Mouse (Mus musculus) cerebellum, adult 2 months (tissue): ENCODE measurements at regions not wholly inside any gene's neighbourhood (a gene's known extent, or its start where the extent isn't known, plus 50 kb on each side); places are given as distances from the start of the nearest gene placed in this dataset.

Experiments used
- DNase-seq, 2 experiments: peaks; one replicate each; pipeline ENCODE4 v3.0.0; 2021
- H3K27ac ChIP-seq: fragments of 200-500 bp; 2 replicates; pipeline ENCODE4 v1.5.1; 2012; ENCODE audit warnings: low read length, control low read depth, inconsistent platforms; ENCODE audit not compliant: insufficient read depth
- H3K27me3 ChIP-seq: fragments of 200-500 bp; 2 replicates; pipeline ENCODE4 v1.6.1; 2012; ENCODE audit warnings: inconsistent platforms, mild to moderate bottlenecking, low read length, moderate library complexity; ENCODE audit not compliant: control insufficient read depth, insufficient read depth
- H3K4me1 ChIP-seq: fragments of 200-500 bp; 2 replicates; pipeline ENCODE4 v1.6.1; 2011; ENCODE audit warnings: low read length; ENCODE audit not compliant: control insufficient read depth, insufficient read depth
- H3K4me3 ChIP-seq: fragments of 200-500 bp; replicated peaks from 2 replicates; pipeline ENCODE3; 2011; ENCODE audit warnings: mild to moderate bottlenecking, low read depth, low read length, control low read depth; ENCODE audit not compliant: insufficient read depth
- CTCF ChIP-seq: fragments of 200-500 bp; IDR thresholded peaks from 2 replicates; pipeline ENCODE4 v1.5.1; 2011; ENCODE audit warnings: low read depth, mild to moderate bottlenecking, control low read depth, low read length, moderate library complexity, borderline replicate concordance; ENCODE audit not compliant: insufficient read depth
- POLR2A ChIP-seq: fragments of 200-500 bp; IDR thresholded peaks from 2 replicates; pipeline ENCODE4 v1.6.1; 2011; ENCODE audit warnings: low read length, control low read depth, borderline replicate concordance; ENCODE audit not compliant: insufficient read depth
- WGBS: fragments of 180-500 bp; shearing (Covaris S2); methylation state at CpG from one replicate; pipeline ENCODE4 v1.1.7; 2018; 5-methylcytosine and 5-hydroxymethylcytosine counted together

- Histone ChIP-seq H3K4me1 (no peaks in the 10 kb centered on the region), H3K27ac (no peak overlapping the region), H3K27me3 (no peaks in the 10 kb centered on the region; the same call in 1 of the 2 replicates), H3K4me3 (no peak overlapping the region)
- TF ChIP-seq POLR2A (no peak), CTCF (no peak)
- no peak for DNase-seq
- WGBS: 70% methylated on average over 4 of the region's 4 CpGs
These were observed 435.3 kb upstream of the Mki67 start for GRCm38 (mm10) chr7:136151301-136151930.

- TF ChIP-seq POLR2A: no peak
- 0 out of 2 replicates have a peak, but pooled peaks have one; percentile 1 for TF ChIP-seq CTCF
- Histone ChIP-seq H3K4me1 (no peaks in the 10 kb centered on the region), H3K27ac (no peak overlapping the region), H3K27me3 (no peaks in the 10 kb centered on the region; the same call in 1 of the 2 replicates), H3K4me3 (no peak overlapping the region)
- WGBS: 30% methylated on average over 5 of the region's 5 CpGs
- DNase-seq: peak; percentile 16
These were observed 436.3 kb upstream of the Mki67 start for GRCm38 (mm10) chr7:136152470-136152869.

- no peak overlapping the region for H3K27ac ChIP-seq
- 71% methylated on average over 3 of the region's 3 CpGs for WGBS
- no peaks in the 10 kb centered on the region; the same call in 1 of the 2 replicates for H3K27me3 ChIP-seq
- DNase-seq: no peak
- TF ChIP-seq CTCF (no peak), POLR2A (no peak)
- no peaks in the 10 kb centered on the region for H3K4me1 ChIP-seq
- H3K4me3 ChIP-seq: no peak overlapping the region
These were observed 437.5 kb upstream of the Mki67 start for GRCm38 (mm10) chr7:136153621-136154020.

GRCm38 (mm10) chr7:136159136-136159535 lies 443.0 kb upstream of the Mki67 start:
- WGBS: 40% methylated on average over 4 of the region's 4 CpGs
- H3K27me3 ChIP-seq: no peaks in the 10 kb centered on the region
- TF ChIP-seq CTCF (no peak), POLR2A (no peak)
- no peak overlapping the region for H3K4me3 ChIP-seq
- DNase-seq: no peak
- H3K4me1 ChIP-seq: no peaks in the 10 kb centered on the region
- no peak overlapping the region for H3K27ac ChIP-seq

GRCm38 (mm10) chr7:136161526-136161925 lies 445.4 kb upstream of the Mki67 start:
- Histone ChIP-seq H3K27ac (no peak overlapping the region), H3K4me1 (no peaks in the 10 kb centered on the region), H3K4me3 (no peak overlapping the region), H3K27me3 (no peaks in the 10 kb centered on the region)
- no peak for DNase-seq
- 55% methylated on average over 2 of the region's 2 CpGs for WGBS
- no peak for TF ChIP-seq POLR2A
- TF ChIP-seq CTCF: no peak

GRCm38 (mm10) chr7:136164834-136165233 lies 448.7 kb upstream of the Mki67 start:
- Histone ChIP-seq H3K27me3 (no peaks in the 10 kb centered on the region), H3K27ac (no peak overlapping the region), H3K4me1 (no peaks in the 10 kb centered on the region), H3K4me3 (no peak overlapping the region)
- 93% methylated on average over 5 of the region's 5 CpGs for WGBS
- TF ChIP-seq POLR2A (no peak), CTCF (no peak)
- no peak for DNase-seq

- DNase-seq: no peak
- Histone ChIP-seq H3K27ac (no peak overlapping the region), H3K4me3 (no peak overlapping the region), H3K27me3 (no peaks in the 10 kb centered on the region), H3K4me1 (no peaks in the 10 kb centered on the region)
- 76% methylated on average over 4 of the region's 4 CpGs for WGBS
- TF ChIP-seq POLR2A (no peak), CTCF (no peak)
These were observed 453.1 kb upstream of the Mki67 start for GRCm38 (mm10) chr7:136169261-136169660.

- H3K4me3 ChIP-seq: no peak overlapping the region
- TF ChIP-seq CTCF: no peak
- no peak for TF ChIP-seq POLR2A
- no peaks in the 10 kb centered on the region for H3K4me1 ChIP-seq
- H3K27me3 ChIP-seq: no peaks in the 10 kb centered on the region
- no peak for DNase-seq
- H3K27ac ChIP-seq: no peak overlapping the region
These were observed 460.2 kb upstream of the Mki67 start for GRCm38 (mm10) chr7:136176373-136176772.
